Mouse (Mus musculus) ES-Bruce4 (cell line): ENCODE measurements at regions not wholly inside any gene's neighbourhood (a gene's known extent, or its start where the extent isn't known, plus 50 kb on each side); places are given as distances from the start of the nearest gene placed in this dataset.

Source experiments
- H3K27ac ChIP-seq: 2 replicates; pipeline ENCODE4 v1.5.1; 2012; ENCODE audit warnings: low read length, inconsistent platforms; ENCODE audit not compliant: insufficient read depth
- H3K27me3 ChIP-seq: 2 replicates; pipeline ENCODE4 v1.6.1; 2012; ENCODE audit warnings: mild to moderate bottlenecking, low read length, inconsistent platforms; ENCODE audit not compliant: control insufficient read depth, poor library complexity, insufficient read depth, severe bottlenecking
- H3K36me3 ChIP-seq: 2 replicates; pipeline ENCODE4 v1.6.1; 2012; ENCODE audit warnings: inconsistent platforms, mild to moderate bottlenecking, low read length, moderate library complexity; ENCODE audit not compliant: control insufficient read depth, poor library complexity, insufficient read depth, severe bottlenecking
- H3K4me1 ChIP-seq: one replicate; pipeline ENCODE4 v1.8.1; 2011; ENCODE audit warnings: low read length; ENCODE audit not compliant: control insufficient read depth, insufficient read depth
- H3K4me3 ChIP-seq: 2 replicates; pipeline ENCODE4 v1.5.1; 2011; ENCODE audit warnings: low read depth, mild to moderate bottlenecking, low read length
- H3K9ac ChIP-seq: 2 replicates; pipeline ENCODE4 v1.6.1; 2012; ENCODE audit warnings: low read depth, mild to moderate bottlenecking, inconsistent platforms; ENCODE audit not compliant: poor library complexity, severe bottlenecking
- H3K9me3 ChIP-seq: replicated peaks from 2 replicates; pipeline ENCODE4 v1.6.1; 2012; ENCODE audit warnings: mild to moderate bottlenecking, low read length, inconsistent platforms; ENCODE audit not compliant: control insufficient read depth, poor library complexity, insufficient read depth, severe bottlenecking
- CTCF ChIP-seq: IDR thresholded peaks from one replicate; pipeline ENCODE4 v1.8.1; 2011; ENCODE audit warnings: low read depth, low read length
- EP300 ChIP-seq: IDR thresholded peaks from 2 replicates; pipeline ENCODE4 v1.6.1; 2011; ENCODE audit warnings: low read depth, low read length; ENCODE audit not compliant: insufficient read depth
- POLR2A ChIP-seq: IDR thresholded peaks from one replicate; pipeline ENCODE4 v1.8.1; 2011; ENCODE audit warnings: low read length; ENCODE audit not compliant: insufficient read depth

GRCm38 (mm10) chr5:41943399-41943798 is 99.3 kb upstream of the Bod1l start:
- no peak for TF ChIP-seq POLR2A
- TF ChIP-seq EP300, result no peak
- no peak for TF ChIP-seq CTCF
- Histone ChIP-seq H3K4me1 (no peaks in the 10 kb centered on the region), H3K9me3 (no peaks in the 10 kb centered on the region), H3K36me3 (no peaks in the 10 kb centered on the region), H3K27ac (no peak overlapping the region), H3K4me3 (no peak overlapping the region), H3K9ac (no peak overlapping the region), H3K27me3 (no peaks in the 10 kb centered on the region)

GRCm38 (mm10) chr5:41942131-41942530 is 98.0 kb upstream of the Bod1l start:
- Histone ChIP-seq H3K4me3 (no peak overlapping the region), H3K36me3 (no peaks in the 10 kb centered on the region), H3K27me3 (no peaks in the 10 kb centered on the region), H3K4me1 (no peaks in the 10 kb centered on the region), H3K9me3 (no peaks in the 10 kb centered on the region), H3K9ac (no peak overlapping the region), H3K27ac (no peak overlapping the region)
- TF ChIP-seq EP300 (no peak), POLR2A (no peak), CTCF (no peak)

GRCm38 (mm10) chr5:41941216-41941615 is 97.1 kb upstream of the Bod1l start:
- H3K27ac ChIP-seq, result no peak overlapping the region
- H3K36me3 ChIP-seq, result no peaks in the 10 kb centered on the region
- H3K4me3 ChIP-seq, result no peak overlapping the region
- H3K9me3 ChIP-seq, result no peaks in the 10 kb centered on the region
- H3K9ac ChIP-seq, result no peak overlapping the region
- H3K27me3 ChIP-seq, result no peaks in the 10 kb centered on the region
- no peak for TF ChIP-seq POLR2A
- TF ChIP-seq EP300, result no peak
- TF ChIP-seq CTCF, result no peak
- H3K4me1 ChIP-seq, result no peaks in the 10 kb centered on the region

DNA sequence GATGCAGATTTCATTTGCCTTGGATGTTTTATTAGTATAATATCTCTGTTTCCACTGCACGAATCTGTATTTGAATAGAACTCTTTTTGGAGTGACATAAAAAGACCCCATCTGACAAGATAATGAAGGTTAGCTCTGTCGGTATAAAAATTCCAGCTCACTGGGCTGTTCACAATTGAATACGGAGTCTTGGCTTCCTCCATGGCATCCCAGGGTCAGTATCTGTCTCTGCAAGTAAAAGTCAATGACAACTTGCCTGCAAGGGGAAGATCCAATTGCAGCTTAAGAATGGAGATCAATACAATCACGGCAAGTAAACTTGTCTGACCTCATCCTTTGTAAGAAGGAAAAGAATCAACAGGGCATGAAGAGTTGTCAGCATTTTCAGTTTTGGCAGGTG is 95.6 kb upstream of the Bod1l start:
- Histone ChIP-seq H3K9ac (no peak overlapping the region), H3K27me3 (no peaks in the 10 kb centered on the region), H3K27ac (no peak overlapping the region), H3K4me1 (no peaks in the 10 kb centered on the region), H3K9me3 (no peaks in the 10 kb centered on the region), H3K36me3 (no peaks in the 10 kb centered on the region), H3K4me3 (no peak overlapping the region)
- TF ChIP-seq CTCF (no peak), EP300 (no peak), POLR2A (no peak)

GRCm38 (mm10) chr5:41910053-41910452 is 65.9 kb upstream of the Bod1l start:
- Histone ChIP-seq H3K4me3 (no peak overlapping the region), H3K27me3 (no peaks in the 10 kb centered on the region), H3K4me1 (no peaks in the 10 kb centered on the region), H3K36me3 (no peaks in the 10 kb centered on the region), H3K9ac (no peak overlapping the region), H3K27ac (no peak overlapping the region), H3K9me3 (no peaks in the 10 kb centered on the region)
- TF ChIP-seq EP300 (no peak), CTCF (no peak)

DNA sequence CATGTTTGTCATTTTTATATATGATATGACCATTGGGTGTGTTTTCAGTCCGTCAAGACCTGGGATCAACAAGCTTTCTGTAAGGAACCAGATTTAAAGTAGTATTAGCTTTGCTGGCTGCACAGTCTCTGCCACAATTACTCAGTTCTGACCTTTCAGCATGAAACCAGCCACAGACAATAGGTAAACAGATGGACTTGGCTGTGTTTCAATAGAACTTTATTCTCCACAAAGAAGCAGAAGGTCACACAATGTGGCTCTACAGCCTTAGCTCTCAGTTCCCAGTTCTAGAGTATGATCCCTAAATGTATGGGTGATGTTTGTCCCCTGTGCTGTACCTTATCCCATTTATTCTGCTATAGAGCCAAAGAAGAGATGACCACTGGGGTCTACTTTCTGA is 63.6 kb upstream of the Bod1l start:
- H3K4me1 ChIP-seq, result no peaks in the 10 kb centered on the region
- no peak overlapping the region for H3K27ac ChIP-seq
- H3K9me3 ChIP-seq, result no peaks in the 10 kb centered on the region
- no peak overlapping the region for H3K9ac ChIP-seq
- no peak overlapping the region for H3K4me3 ChIP-seq
- TF ChIP-seq POLR2A, result no peak
- no peak for TF ChIP-seq CTCF
- TF ChIP-seq EP300, result no peak
- no peaks in the 10 kb centered on the region for H3K27me3 ChIP-seq
- no peaks in the 10 kb centered on the region for H3K36me3 ChIP-seq

DNA sequence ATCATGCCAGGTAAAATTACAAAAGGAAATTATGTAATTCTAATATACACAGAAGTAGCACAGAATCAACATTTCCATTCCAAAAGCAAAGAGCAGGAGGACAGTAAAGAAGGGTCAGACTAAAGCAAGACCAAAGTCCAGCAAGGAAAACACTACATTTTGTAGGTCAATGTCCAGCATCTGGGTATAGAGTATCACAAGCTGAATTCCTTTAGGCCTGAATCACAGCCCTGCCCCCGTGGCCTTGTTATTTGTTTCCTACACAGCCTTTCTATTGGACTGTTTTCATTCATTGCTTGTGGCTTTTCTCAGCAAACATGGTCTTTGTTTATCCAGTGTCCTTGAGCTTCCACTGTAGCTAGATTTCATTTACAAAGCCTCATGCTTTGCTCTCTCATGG is 60.4 kb upstream of the Bod1l start:
- no peaks in the 10 kb centered on the region for H3K4me1 ChIP-seq
- TF ChIP-seq EP300 (no peak), POLR2A (no peak), CTCF (no peak)

More for the DNA sequence above, 60.4 kb upstream of the Bod1l start:
- no peak overlapping the region for H3K4me3 ChIP-seq
- no peaks in the 10 kb centered on the region for H3K36me3 ChIP-seq
- H3K27me3 ChIP-seq, result no peaks in the 10 kb centered on the region
- H3K27ac ChIP-seq, result no peak overlapping the region
- no peak overlapping the region for H3K9ac ChIP-seq
- no peaks in the 10 kb centered on the region for H3K9me3 ChIP-seq
